Mouse (Mus musculus): ENCODE measurements at regions not wholly inside any gene's neighbourhood (a gene's known extent, or its start where the extent isn't known, plus 50 kb on each side); places are given as distances from the start of the nearest gene placed in this dataset.

- TF ChIP-seq CTCF (IDR thresholded peaks at IDR 0.05; ENCODE audit: insufficient read depth, low read length) (no peak), POLR2A (IDR thresholded peaks at IDR 0.05; ENCODE audit: borderline replicate concordance, extremely low read depth, low read depth, low read length) (no peak)
Measured at GRCm38 (mm10) chr1:75919134-75919533, 373.1 kb downstream of the Slc4a3 start.
